Mouse (Mus musculus) cerebellum, adult 2 months (tissue): Measurements from ENCODE around the gene Nrxn3. TPM values are rescaled to one million over a fixed set of nuclear protein-coding genes. Genes with fewer than 3 reads are reported as not detected.

ENCODE experiments used
- DNase-seq, 2 experiments: peaks; one replicate each; pipeline ENCODE4 v3.0.0; 2021
- H3K27ac ChIP-seq: fragments of 200-500 bp; 2 replicates; pipeline ENCODE4 v1.5.1; 2012; ENCODE audit warnings: low read length, control low read depth, inconsistent platforms; ENCODE audit not compliant: insufficient read depth
- H3K27me3 ChIP-seq: fragments of 200-500 bp; 2 replicates; pipeline ENCODE4 v1.6.1; 2012; ENCODE audit warnings: inconsistent platforms, mild to moderate bottlenecking, low read length, moderate library complexity; ENCODE audit not compliant: control insufficient read depth, insufficient read depth
- H3K4me1 ChIP-seq: fragments of 200-500 bp; 2 replicates; pipeline ENCODE4 v1.6.1; 2011; ENCODE audit warnings: low read length; ENCODE audit not compliant: control insufficient read depth, insufficient read depth
- H3K4me3 ChIP-seq: fragments of 200-500 bp; replicated peaks from 2 replicates; pipeline ENCODE3; 2011; ENCODE audit warnings: mild to moderate bottlenecking, low read depth, low read length, control low read depth; ENCODE audit not compliant: insufficient read depth
- CTCF ChIP-seq: fragments of 200-500 bp; IDR thresholded peaks from 2 replicates; pipeline ENCODE4 v1.5.1; 2011; ENCODE audit warnings: low read depth, mild to moderate bottlenecking, control low read depth, low read length, moderate library complexity, borderline replicate concordance; ENCODE audit not compliant: insufficient read depth
- POLR2A ChIP-seq: fragments of 200-500 bp; IDR thresholded peaks from 2 replicates; pipeline ENCODE4 v1.6.1; 2011; ENCODE audit warnings: low read length, control low read depth, borderline replicate concordance; ENCODE audit not compliant: insufficient read depth
- WGBS: fragments of 180-500 bp; shearing (Covaris S2); methylation state at CpG from one replicate; pipeline ENCODE4 v1.1.7; 2018; 5-methylcytosine and 5-hydroxymethylcytosine counted together
- polyA plus RNA-seq: library from polyadenylated mRNA; depleted of rRNA; stranded (reverse); fragments of >200 nt; gene quantifications from 2 replicates; pipeline ENCODE4 v1.2.3, GENCODE M21; 2012

Gene Nrxn3
- polyA plus RNA-seq, 1 experiment, result 101 TPM

DNA sequence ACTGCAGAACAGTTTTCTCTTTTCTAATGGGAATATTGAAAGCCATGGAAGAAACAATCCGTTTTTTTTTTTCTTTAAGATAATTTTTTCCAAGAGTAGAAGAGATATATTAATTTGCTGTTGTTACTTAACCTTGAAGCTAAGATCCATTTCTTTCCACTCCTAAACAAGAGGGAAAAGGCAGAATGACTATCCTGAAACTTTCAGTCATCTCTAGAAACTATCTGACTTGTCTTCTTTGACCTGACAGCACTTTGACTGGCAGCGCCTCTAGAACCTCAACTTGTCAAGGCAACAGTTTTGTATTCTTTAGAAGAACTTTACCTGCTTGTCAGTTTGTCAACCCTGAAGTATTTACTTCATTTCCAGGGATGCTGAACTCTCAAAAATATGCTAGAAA, 227.2 kb downstream of the Nrxn3 start:
- H3K4me3 ChIP-seq, result no peak overlapping the region
- no peaks in the 10 kb centered on the region for H3K27me3 ChIP-seq
- H3K4me1 ChIP-seq, result no peaks in the 10 kb centered on the region
- no peak for DNase-seq
- 91% methylated on average over 2 of the region's 2 CpGs for WGBS
- TF ChIP-seq CTCF (no peak), POLR2A (no peak)
- no peak overlapping the region for H3K27ac ChIP-seq

DNA sequence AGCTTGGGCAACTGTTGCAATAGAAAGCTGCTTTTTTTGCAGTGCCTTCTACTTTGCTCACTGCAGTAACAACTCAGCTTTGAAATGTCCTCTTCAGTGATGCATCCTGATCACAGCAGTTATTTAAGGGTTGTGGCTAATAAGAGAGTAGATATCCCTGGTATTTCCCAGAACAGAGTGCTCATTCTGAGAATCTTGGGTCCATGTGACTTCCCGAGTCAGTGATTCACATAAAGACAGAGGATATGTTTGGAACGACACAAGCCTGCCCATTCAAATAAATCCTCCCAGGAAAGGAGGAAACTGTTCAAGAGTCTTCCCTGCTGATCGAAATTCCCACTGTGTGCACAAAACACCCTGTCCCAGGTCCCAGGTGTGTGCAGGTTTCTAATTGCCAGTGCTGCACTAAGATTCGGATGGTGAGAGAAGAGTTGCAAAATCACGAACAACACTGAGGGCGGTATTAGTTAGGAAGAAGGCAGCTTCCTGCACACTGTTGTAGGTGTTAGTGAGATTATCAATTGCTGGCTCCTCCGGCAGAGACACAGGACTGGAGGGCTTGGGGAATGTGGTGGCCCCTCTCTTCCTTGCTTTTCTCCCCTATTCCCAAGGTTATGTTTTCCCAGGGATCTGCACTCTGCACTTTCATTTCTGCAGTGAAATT, 230.4 kb downstream of the Nrxn3 start:
- Histone ChIP-seq H3K27ac (no peak overlapping the region), H3K4me1 (no peaks in the 10 kb centered on the region), H3K4me3 (no peak overlapping the region), H3K27me3 (no peaks in the 10 kb centered on the region)
- no peak for TF ChIP-seq POLR2A
- no peak for TF ChIP-seq CTCF
- DNase-seq, result no peak
- WGBS, result 73% methylated on average over 7 of the region's 7 CpGs

DNA sequence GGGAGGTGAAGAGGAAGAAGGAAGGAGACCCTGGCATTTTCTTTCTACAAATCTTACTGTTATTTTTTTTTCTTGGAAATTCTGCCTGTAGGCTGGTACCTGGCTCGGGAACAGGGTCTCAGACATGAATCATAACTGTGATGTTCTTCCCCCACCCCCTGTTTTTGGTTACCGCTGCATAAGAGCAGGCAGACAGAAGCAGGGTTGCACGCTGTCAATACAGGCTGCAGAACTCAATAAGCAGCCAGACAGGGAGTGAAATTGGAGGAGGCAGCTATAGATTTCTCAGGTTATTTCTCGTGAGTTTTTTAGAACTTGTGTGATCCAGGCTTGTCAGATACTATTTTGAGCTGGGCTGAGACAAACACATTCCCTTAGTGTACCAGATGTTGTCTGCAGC, 231.1 kb downstream of the Nrxn3 start:
- no peak for DNase-seq
- Histone ChIP-seq H3K4me1 (no peaks in the 10 kb centered on the region), H3K4me3 (no peak overlapping the region), H3K27ac (no peak overlapping the region), H3K27me3 (no peaks in the 10 kb centered on the region)
- 66% methylated on average over 4 of the region's 4 CpGs for WGBS
- TF ChIP-seq CTCF (no peak), POLR2A (no peak)

GRCm38 (mm10) chr12:88957431-88957830, 234.8 kb downstream of the Nrxn3 start:
- TF ChIP-seq CTCF (no peak), POLR2A (no peak)
- no peaks in the 10 kb centered on the region for H3K4me1 ChIP-seq
- H3K27ac ChIP-seq, result no peak overlapping the region
- H3K27me3 ChIP-seq, result no peaks in the 10 kb centered on the region
- WGBS, result 62% methylated on average over 3 of the region's 3 CpGs
- DNase-seq, result no peak
- H3K4me3 ChIP-seq, result no peak overlapping the region

GRCm38 (mm10) chr12:88960817-88961216, 238.1 kb downstream of the Nrxn3 start:
- WGBS, result 98% methylated on average over 1 of the region's 1 CpGs
- Histone ChIP-seq H3K4me3 (no peak overlapping the region), H3K27me3 (no peaks in the 10 kb centered on the region), H3K27ac (no peak overlapping the region), H3K4me1 (no peaks in the 10 kb centered on the region)
- TF ChIP-seq POLR2A (no peak), CTCF (no peak)
- DNase-seq, result no peak

- 86% methylated on average over 4 of the region's 4 CpGs for WGBS
- TF ChIP-seq CTCF, result no peak
- no peak for TF ChIP-seq POLR2A
- no peak overlapping the region for H3K4me3 ChIP-seq
- no peaks in the 10 kb centered on the region for H3K4me1 ChIP-seq
- no peaks in the 10 kb centered on the region for H3K27me3 ChIP-seq
- no peak overlapping the region for H3K27ac ChIP-seq
- no peak for DNase-seq
Measured at GRCm38 (mm10) chr12:88966329-88966728, 243.7 kb downstream of the Nrxn3 start.

DNA sequence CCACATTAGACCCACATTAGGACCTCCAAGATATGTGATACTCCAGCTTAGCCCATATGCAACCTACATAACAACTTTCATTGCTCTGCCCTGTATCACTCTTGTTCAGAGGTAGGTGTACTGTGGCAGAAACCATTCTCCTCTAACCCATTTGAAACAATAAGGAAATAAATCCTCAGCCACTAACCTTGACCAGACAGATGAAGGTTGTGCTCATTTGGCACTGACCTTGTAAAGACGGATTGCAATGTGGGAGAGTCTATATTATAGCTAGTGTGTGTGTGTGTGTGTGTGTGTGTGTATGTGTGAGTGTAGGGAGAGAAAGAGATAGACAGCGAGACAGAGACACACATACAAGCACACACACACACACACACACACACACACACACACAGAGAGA, 253.9 kb downstream of the Nrxn3 start:
- TF ChIP-seq CTCF (no peak), POLR2A (no peak)
- Histone ChIP-seq H3K4me3 (no peak overlapping the region), H3K27ac (no peak overlapping the region), H3K4me1 (no peaks in the 10 kb centered on the region), H3K27me3 (no peaks in the 10 kb centered on the region)
- WGBS, result 82% methylated on average over 2 of the region's 2 CpGs
- no peak for DNase-seq

GRCm38 (mm10) chr12:88983688-88984330, 261.1 kb downstream of the Nrxn3 start:
- Histone ChIP-seq H3K27ac (no peak overlapping the region), H3K4me1 (no peaks in the 10 kb centered on the region), H3K4me3 (no peak overlapping the region), H3K27me3 (no peaks in the 10 kb centered on the region)
- DNase-seq, result no peak
- no peak for TF ChIP-seq POLR2A
- TF ChIP-seq CTCF, result no peak
- 36% methylated on average over 10 of the region's 10 CpGs for WGBS
